ENCODE assay signal across 8 mouse cellular contexts in genomic region chr4:102088235-102088867, GRCm38 (mm10). TPM values are rescaled to one million over a fixed set of nuclear protein-coding genes. Genes with fewer than 3 reads are reported as not detected.
A peak's percentile ranks its signal among the peaks of the same experiment; 100 is the strongest.
DNase-seq lines count a peak whose midpoint lies in the region; ATAC-seq and TF ChIP-seq lines count a peak whose summit lies in the region.

No protein-coding gene starts in this region.

- peak overlapping the region; percentile 33; the same call in 1 of the 2 replicates for H3K9ac ChIP-seq in ES-E14 (ENCODE audit: insufficient read depth, low read depth, low read length, poor library complexity, severe bottlenecking)
- 0 out of 2 replicates have a peak overlapping the region, but pooled peaks have one; percentile 35 for H3K9ac ChIP-seq in embryonic facial prominence, embryonic 15.5 days
- peak overlapping the region; percentile 76 for H3K9ac ChIP-seq in midbrain, postnatal 0 days (replicated peaks; ENCODE audit: low read length, poor library complexity, severe bottlenecking)

- no peak; the same call in 1 of the 2 replicates for TF ChIP-seq CTCF in left cerebral cortex, adult 2 months (IDR thresholded peaks at IDR 0.05)
- peak; percentile 21 for TF ChIP-seq CTCF in midbrain, postnatal 0 days (IDR thresholded peaks at IDR 0.05)

- in situ Hi-C loops in ES-E14 (cut with MboI; ENCODE audit: low sequenced_read_pairs in 2 of 2, unreplicated experiment in 2 of 2): no loop called here

- H3K9me3 ChIP-seq in ES-E14 (ENCODE audit: control insufficient read depth, insufficient read depth, low read depth, low read length): no peaks in the 10 kb centered on the region
- no peaks in the 10 kb centered on the region for H3K9me3 ChIP-seq in embryonic facial prominence, embryonic 15.5 days (replicated peaks)
- H3K9me3 ChIP-seq in midbrain, postnatal 0 days (ENCODE audit: low read length): no peaks in the 10 kb centered on the region

- H3K4me1 ChIP-seq in ES-E14 (ENCODE audit: control insufficient read depth in 2 of 2, insufficient read depth in 2 of 2, low read length in 2 of 2, poor library complexity in 1 of 2): no peaks in the 10 kb centered on the region
- H3K4me1 ChIP-seq in embryonic facial prominence, embryonic 15.5 days: peaks cover 14% of the 10 kb centered on the region
- H3K4me1 ChIP-seq in midbrain, postnatal 0 days (ENCODE audit: insufficient read depth, low read length): no peaks in the 10 kb centered on the region

- WGBS in embryonic facial prominence, embryonic 15.5 days: 20% methylated on average over 15 of the region's 15 CpGs
- 16% methylated on average over 15 of the region's 15 CpGs for WGBS in midbrain, postnatal 0 days

- H3K4me2 ChIP-seq in embryonic facial prominence, embryonic 15.5 days (replicated peaks): peak overlapping the region; percentile 96
- peak overlapping the region; percentile 98 for H3K4me2 ChIP-seq in midbrain, postnatal 0 days (ENCODE audit: low read depth, low read length, poor library complexity, severe bottlenecking)

- H3K27ac ChIP-seq in ES-E14 (ENCODE audit: insufficient read depth, low read depth, low read length, poor library complexity, severe bottlenecking): no peak overlapping the region
- H3K27ac ChIP-seq in embryonic facial prominence, embryonic 15.5 days (replicated peaks): no peak overlapping the region
- H3K27ac ChIP-seq in left cerebral cortex, adult 2 months: peak overlapping the region; percentile 92
- peak overlapping the region; percentile 55; the same call in 1 of the 2 replicates for H3K27ac ChIP-seq in midbrain, postnatal 0 days (ENCODE audit: low read depth, low read length)

- peak; percentile 1 to 10 for DNase-seq in adrenal gland, postnatal 36 days
- DNase-seq in adrenal gland, adult 8-10 months: no peak
- no peak for DNase-seq in ES-E14 (ENCODE audit: low read depth, low spot score)
- DNase-seq in left cerebral cortex, adult 2 months (ENCODE audit: extremely low spot score in 1 of 2, low spot score in 2 of 2): peak; percentile 29 to 38
- peak; percentile 38 for DNase-seq in midbrain, postnatal 0 days (ENCODE audit: low spot score)
- no peak for DNase-seq in urinary bladder, adult 18-20 months (ENCODE audit: low spot score in 2 of 2)
- no peak for DNase-seq in urinary bladder, postnatal 25 days (ENCODE audit: low spot score)

- no peaks in the 10 kb centered on the region for H3K36me3 ChIP-seq in ES-E14 (ENCODE audit: control insufficient read depth, insufficient read depth, low read length, poor library complexity, severe bottlenecking)
- no peaks in the 10 kb centered on the region for H3K36me3 ChIP-seq in embryonic facial prominence, embryonic 15.5 days
- no peaks in the 10 kb centered on the region for H3K36me3 ChIP-seq in midbrain, postnatal 0 days (ENCODE audit: insufficient read depth, low read length)

- peaks cover 33% of the 10 kb centered on the region for H3K27me3 ChIP-seq in embryonic facial prominence, embryonic 15.5 days
- no peaks in the 10 kb centered on the region for H3K27me3 ChIP-seq in midbrain, postnatal 0 days (ENCODE audit: insufficient read depth, low read length)

- peak overlapping the region; percentile 58 to 80 for H3K4me3 ChIP-seq in ES-E14 (ENCODE audit: insufficient read depth in 1 of 2, low read depth in 1 of 2, low read length in 2 of 2, poor library complexity in 1 of 2, severe bottlenecking in 1 of 2)
- peak overlapping the region; percentile 52 for H3K4me3 ChIP-seq in embryonic facial prominence, embryonic 15.5 days (replicated peaks)
- H3K4me3 ChIP-seq in left cerebral cortex, adult 2 months: peak overlapping the region; percentile 57
- peak overlapping the region; percentile 76 for H3K4me3 ChIP-seq in midbrain, postnatal 0 days (ENCODE audit: low read depth, low read length)

- intact Hi-C loops in left cerebral cortex, adult 2 months (cut with DNase I): no loop called here

- peak; percentile 47; the same call in 1 of the 2 replicates for ATAC-seq in embryonic facial prominence, embryonic 15.5 days (ENCODE audit: insufficient number of reproducible peaks, low FRiP score, low TSS enrichment, low read depth)
- ATAC-seq in midbrain, postnatal 0 days (ENCODE audit: low FRiP score): peak; percentile 57

TF ChIP-seq in ES-E14, 5 proteins besides CTCF, POLR2A, EP300 and RAD21:
- TF ChIP-seq ZC3H11A (IDR thresholded peaks at IDR 0.05; ENCODE audit: borderline replicate concordance, low read depth, low read length) (no peak), MAFK (IDR thresholded peaks at IDR 0.05; ENCODE audit: insufficient read depth, low read depth, low read length) (no peak), CHD2 (IDR thresholded peaks at IDR 0.05; ENCODE audit: low read depth, low read length) (no peak), HCFC1 (IDR thresholded peaks at IDR 0.05; ENCODE audit: borderline replicate concordance, insufficient read depth, low read length) (no peak), ZNF384 (IDR thresholded peaks at IDR 0.05; ENCODE audit: low read depth, low read length) (no peak)
TF ChIP-seq in ES-E14: peak in this region for 0.

RNA-seq across cellular contexts. Expression of gene Pde4b, which starts 1.0 kb away (rescaled TPM):
- total RNA-seq in adrenal gland, postnatal 36 days (2021): 1 to 10 TPM; 3.4 to 6.4 TPM
- 1 to 10 TPM; 4.7 to 7.3 (median 6.0) TPM for total RNA-seq in adrenal gland, adult 8-10 months (2022)
- 0.32 and 1.4 TPM in 2 replicates for total RNA-seq in ES-E14 (2012; rRNA removed)
- polyA plus RNA-seq in embryonic facial prominence, embryonic 15.5 days (2015; fragmentation: Nextera tagmentation; extraction: Ambion mirVana): 15.5 and 17.1 TPM in 2 replicates
- 100 to 1,000 TPM; 123 to 127 TPM for total RNA-seq in left cerebral cortex, adult 2 months (2021)
- total RNA-seq in midbrain, postnatal 0 days (2014; rRNA removed): 90.1 and 98.3 TPM in 2 replicates
- 65.5 and 70.0 TPM in 2 replicates for polyA plus RNA-seq in midbrain, postnatal 0 days (2015; fragmentation: Nextera tagmentation; extraction: Ambion mirVana)

Comparison
In these comparisons a context has a peak if more than half of its experiments do, and no peak if none do; other contexts are left out.
1. DNase-seq: peak in adrenal gland, postnatal 36 days (2 of 2), left cerebral cortex, adult 2 months (2 of 2) and midbrain, postnatal 0 days (single experiment); none in adrenal gland, adult 8-10 months (single experiment), ES-E14 (single experiment), urinary bladder, adult 18-20 months (0 of 2) and urinary bladder, postnatal 25 days (single experiment).
2. H3K27ac ChIP-seq: peak in left cerebral cortex, adult 2 months (single experiment) and midbrain, postnatal 0 days (single experiment); none in ES-E14 (single experiment) and embryonic facial prominence, embryonic 15.5 days (single experiment).
3. RNA of gene Pde4b, which starts 1.0 kb away (total RNA-seq): 123 to 127 TPM in left cerebral cortex, adult 2 months and 90.1 to 98.3 TPM in midbrain, postnatal 0 days; 4.7 to 7.3 TPM in adrenal gland, adult 8-10 months, 3.4 to 6.4 TPM in adrenal gland, postnatal 36 days and 0.32 to 1.4 TPM in ES-E14; every median in the first group is over 10 times any median in the second.
4. Peak in every context shown above with its lines, with median percentiles within 50 percentile points of each other: H3K4me3 ChIP-seq and H3K9ac ChIP-seq.